Mouse (Mus musculus) liver, adult 2 months (tissue): Measurements from ENCODE around the gene Rasa4. TPM values are rescaled to one million over a fixed set of nuclear protein-coding genes. Genes with fewer than 3 reads are reported as not detected.
"Not testable (repeated sequence)": the region's sequence is repeated elsewhere in the genome, so short reads cannot be mapped to it uniquely, and the experiment has no call there.

ENCODE experiments used
- DNase-seq: peaks from one replicate; pipeline ENCODE4 v3.0.0-alpha.2; 2011; ENCODE audit warnings: low read depth, low spot score; ENCODE audit errors: extremely low read depth
- H3K27ac ChIP-seq: fragments of 200-500 bp; replicated peaks from 2 replicates; pipeline ENCODE4 v1.5.1; 2012; ENCODE audit warnings: low read depth, mild to moderate bottlenecking, control low read depth, inconsistent platforms, low read length; ENCODE audit not compliant: insufficient read depth
- H3K27me3 ChIP-seq: fragments of 200-500 bp; 2 replicates; pipeline ENCODE4 v1.6.1; 2012; ENCODE audit warnings: mild to moderate bottlenecking, moderate library complexity, low read length, inconsistent platforms; ENCODE audit not compliant: control insufficient read depth, insufficient read depth
- H3K36me3 ChIP-seq: fragments of 200-500 bp; 2 replicates; pipeline ENCODE4 v1.6.1; 2012; ENCODE audit warnings: low read length, inconsistent platforms; ENCODE audit not compliant: control insufficient read depth, insufficient read depth
- H3K4me1 ChIP-seq: fragments of 200-500 bp; 2 replicates; pipeline ENCODE4 v1.6.1; 2011; ENCODE audit warnings: low read length; ENCODE audit not compliant: control insufficient read depth, insufficient read depth
- H3K4me3 ChIP-seq: fragments of 200-500 bp; 2 replicates; pipeline ENCODE4 v1.5.1; 2011; ENCODE audit warnings: low read depth, mild to moderate bottlenecking, control low read depth, low read length, moderate library complexity; ENCODE audit not compliant: insufficient read depth
- H3K79me2 ChIP-seq: fragments of 200-500 bp; 2 replicates; pipeline ENCODE4 v1.6.1; 2012; ENCODE audit warnings: inconsistent platforms, mild to moderate bottlenecking, low read length, moderate library complexity; ENCODE audit not compliant: control insufficient read depth, insufficient read depth
- H3K9ac ChIP-seq: fragments of 200-500 bp; 2 replicates; pipeline ENCODE4 v1.6.1; 2012; ENCODE audit warnings: low read depth, mild to moderate bottlenecking, control low read depth, inconsistent platforms, low read length
- CTCF ChIP-seq: fragments of 200-500 bp; IDR thresholded peaks from 2 replicates; pipeline ENCODE4 v1.5.1; 2011; ENCODE audit warnings: low read depth, low read length, control low read depth
- POLR2A ChIP-seq: fragments of 200-500 bp; IDR thresholded peaks from 2 replicates; pipeline ENCODE4 v1.6.1; 2011; ENCODE audit warnings: low read length, control low read depth; ENCODE audit not compliant: insufficient read depth; ENCODE audit errors: extremely low read depth
- WGBS: fragments of 180-500 bp; shearing (Covaris S2); methylation state at CpG from one replicate; pipeline ENCODE4 v1.1.7; 2018; 5-methylcytosine and 5-hydroxymethylcytosine counted together
- polyA plus RNA-seq: library from polyadenylated mRNA; depleted of rRNA; stranded (reverse); fragments of >200 nt; gene quantifications from 2 replicates; pipeline ENCODE4 v1.2.3, GENCODE M21; 2012
- total RNA-seq: library from RNA; depleted of rRNA; stranded (reverse); fragments of >200 nt; gene quantifications from 2 replicates; pipeline ENCODE4 v1.2.3, GENCODE M21; 2014

Rasa4 gene
- total and polyA plus RNA-seq, 2 experiments, result 1.0 to 2.0 TPM

GRCm38 (mm10) chr5:136142746-136143145, 59.0 kb downstream of the Rasa4 start:
- no peaks in the 10 kb centered on the region for H3K4me1 ChIP-seq
- H3K4me3 ChIP-seq, result no peak overlapping the region
- 86% methylated on average over 5 of the region's 5 CpGs for WGBS
- no peak overlapping the region for H3K27ac ChIP-seq
- DNase-seq, result no peak
- no peak overlapping the region for H3K9ac ChIP-seq
- H3K36me3 ChIP-seq, result peaks cover 5% of the 10 kb centered on the region; the same call in 1 of the 2 replicates
- H3K27me3 ChIP-seq, result no peaks in the 10 kb centered on the region
- no peaks in the 10 kb centered on the region for H3K79me2 ChIP-seq
- peak; percentile 20; the same call in 1 of the 2 replicates for TF ChIP-seq CTCF
- no peak for TF ChIP-seq POLR2A

GRCm38 (mm10) chr5:136143161-136143755, 59.5 kb downstream of the Rasa4 start:
- 92% methylated on average over 6 of the region's 6 CpGs for WGBS
- no peak overlapping the region for H3K4me3 ChIP-seq
- H3K9ac ChIP-seq, result no peak overlapping the region
- TF ChIP-seq POLR2A (no peak), CTCF (peak; percentile 50; the same call in 1 of the 2 replicates)
- H3K79me2 ChIP-seq, result no peaks in the 10 kb centered on the region
- DNase-seq, result no peak
- no peaks in the 10 kb centered on the region for H3K27me3 ChIP-seq
- H3K4me1 ChIP-seq, result no peaks in the 10 kb centered on the region
- peaks cover 5% of the 10 kb centered on the region; the same call in 1 of the 2 replicates for H3K36me3 ChIP-seq
- no peak overlapping the region for H3K27ac ChIP-seq

- Histone ChIP-seq H3K36me3 (peaks cover 5% of the 10 kb centered on the region; the same call in 1 of the 2 replicates), H3K27me3 (no peaks in the 10 kb centered on the region), H3K27ac (no peak overlapping the region), H3K4me3 (no peak overlapping the region), H3K79me2 (no peaks in the 10 kb centered on the region), H3K9ac (no peak overlapping the region), H3K4me1 (no peaks in the 10 kb centered on the region)
- TF ChIP-seq POLR2A, result no peak
- TF ChIP-seq CTCF, result no peak
- no peak for DNase-seq
- WGBS, result 68% methylated on average over 12 of the region's 12 CpGs
Measured at GRCm38 (mm10) chr5:136144606-136145430, 61.1 kb downstream of the Rasa4 start.

GRCm38 (mm10) chr5:136146936-136147335, 63.2 kb downstream of the Rasa4 start:
- Histone ChIP-seq H3K9ac (no peak overlapping the region), H3K27me3 (no peaks in the 10 kb centered on the region), H3K4me1 (no peaks in the 10 kb centered on the region), H3K27ac (no peak overlapping the region), H3K36me3 (no peaks in the 10 kb centered on the region), H3K4me3 (no peak overlapping the region), H3K79me2 (no peaks in the 10 kb centered on the region)
- TF ChIP-seq POLR2A, result no peak
- no peak for TF ChIP-seq CTCF
- DNase-seq, result no peak
- WGBS, result 100% methylated on average over 1 of the region's 1 CpGs

GRCm38 (mm10) chr5:136147704-136148103, 64.0 kb downstream of the Rasa4 start:
- Histone ChIP-seq H3K79me2 (no peaks in the 10 kb centered on the region), H3K9ac (no peak overlapping the region), H3K36me3 (no peaks in the 10 kb centered on the region), H3K27ac (no peak overlapping the region), H3K4me3 (no peak overlapping the region), H3K27me3 (no peaks in the 10 kb centered on the region), H3K4me1 (no peaks in the 10 kb centered on the region)
- TF ChIP-seq CTCF (no peak), POLR2A (no peak)
- no peak for DNase-seq
- WGBS, result 76% methylated on average over 8 of the region's 8 CpGs

- not testable (repeated sequence) for H3K79me2 ChIP-seq, H3K4me1 ChIP-seq, H3K9ac ChIP-seq, H3K27ac ChIP-seq, DNase-seq, H3K27me3 ChIP-seq, H3K4me3 ChIP-seq, H3K36me3 ChIP-seq
- WGBS, result 71% methylated on average over 5 of the region's 5 CpGs
Measured at GRCm38 (mm10) chr5:136149134-136149576, 65.4 kb downstream of the Rasa4 start.
